In the genomic region with DNA sequence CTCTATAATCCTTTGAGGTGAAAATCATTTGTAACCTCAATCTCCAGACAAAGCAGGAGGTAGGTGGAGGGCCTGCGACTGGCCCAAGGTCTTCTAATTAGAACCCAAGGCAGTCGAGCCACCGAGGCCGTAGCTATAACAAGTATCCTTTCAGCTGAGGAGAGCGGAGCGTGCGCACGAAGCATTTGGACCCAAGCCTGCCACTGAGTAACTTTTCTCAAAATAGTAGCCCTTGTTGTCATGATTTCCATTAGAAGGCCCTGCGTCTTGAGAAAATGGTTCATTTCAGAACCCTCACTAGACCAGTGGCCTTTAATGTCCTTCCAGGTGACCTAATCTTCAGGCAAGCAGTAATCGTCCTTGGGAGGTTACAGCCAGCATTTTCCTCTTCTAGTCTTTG, we compare ENCODE assay signal across 14 mouse cellular contexts.
DNase-seq lines count a peak whose midpoint lies in the region; ATAC-seq and TF ChIP-seq lines count a peak whose summit lies in the region.
"Had no signal": no experiment of that assay in that cellular context is flagged by ENCODE, and none has a peak within 500 bp of the region (broad histone marks: within the 10 kb centered on the region; RNA-seq: fewer than 3 reads in every experiment).

No protein-coding gene starts in this region.

- no peaks in the 10 kb centered on the region for H3K36me3 ChIP-seq in heart, embryonic 13.5 days

- 55% methylated on average over 10 of the region's 10 CpGs for WGBS in heart, embryonic 13.5 days

- intact Hi-C loops in gastrocnemius, adult 2 months (cut with DNase I) = no loop called here

- H3K9ac ChIP-seq in heart, embryonic 13.5 days = no peak overlapping the region

- H3K27me3 ChIP-seq in heart, embryonic 13.5 days (replicated peaks) = peaks cover 32% of the 10 kb centered on the region

- H3K4me1 ChIP-seq in heart, embryonic 13.5 days = peaks cover 36% of the 10 kb centered on the region

- no peak for TF ChIP-seq CTCF in gastrocnemius, adult 2 months (IDR thresholded peaks at IDR 0.05)

- H3K4me2 ChIP-seq in heart, embryonic 13.5 days = no peak overlapping the region
- H3K4me2 ChIP-seq: midbrain, embryonic 11.5 days had no signal

- H3K9me3 ChIP-seq in heart, embryonic 13.5 days = no peaks in the 10 kb centered on the region

- H3K4me3 ChIP-seq in gastrocnemius, adult 2 months = peak overlapping the region; percentile 41
- H3K4me3 ChIP-seq in heart, embryonic 13.5 days = no peak overlapping the region

- DNase-seq in gastrocnemius, adult 2 months = peak; percentile 57
- DNase-seq in gastrocnemius, postnatal 25 days = no peak
- DNase-seq in lung, postnatal 36 days = peak; percentile 25
- no peak for DNase-seq in lung, postnatal 14 days
- peak; percentile 34 for DNase-seq in skeletal muscle tissue, adult 2 months (ENCODE audit: low read depth, low spot score)
- DNase-seq in spleen, postnatal 10 days (ENCODE audit: low spot score in 2 of 2) = no peak
- no peak for DNase-seq in cerebellum, adult 9-10 months
- DNase-seq: adrenal gland, postnatal 25 days; cerebellum, adult 9-11 months; thymus, adult 18-20 months had no signal

- no peak for ATAC-seq in heart, embryonic 13.5 days (ENCODE audit: extremely low read depth, insufficient number of reproducible peaks, low FRiP score, low TSS enrichment)
- ATAC-seq: forebrain, embryonic 14.5 days; hindbrain, embryonic 16.5 days had no signal

- peak overlapping the region; percentile 70 for H3K27ac ChIP-seq in gastrocnemius, adult 2 months
- peak overlapping the region; percentile 69 for H3K27ac ChIP-seq in heart, embryonic 13.5 days (replicated peaks)

Comparison
In these comparisons a context has a peak if more than half of its experiments do, and no peak if none do; other contexts are left out.
1. DNase-seq: peak in gastrocnemius, adult 2 months (single experiment), lung, postnatal 36 days (single experiment) and skeletal muscle tissue, adult 2 months (single experiment); none in gastrocnemius, postnatal 25 days (single experiment), lung, postnatal 14 days (single experiment), spleen, postnatal 10 days (0 of 2) and cerebellum, adult 9-10 months (single experiment).